Mouse (Mus musculus): ENCODE results near the gene Thap12. TPM values are rescaled to one million over a fixed set of nuclear protein-coding genes. Genes with fewer than 3 reads are reported as not detected.

Thap12 gene
- polyA plus RNA-seq, 1 experiment from 2014 or later, result 55.9 TPM

Other genes with a start within 250 kb of the Thap12 start
- gene Lrrc32, start 213.8 kb upstream of the Thap12 start, polyA plus RNA-seq (2014; fragmentation: Nextera tagmentation; extraction: Ambion mirVana), result 11.3 and 12.4 TPM in 2 replicates
- 42.4 and 46.0 TPM in 2 replicates for gene Emsy, start 46.3 kb upstream of the Thap12 start, polyA plus RNA-seq (2014; fragmentation: Nextera tagmentation; extraction: Ambion mirVana)
- gene Wnt11, start 132.0 kb downstream of the Thap12 start, polyA plus RNA-seq (2014; fragmentation: Nextera tagmentation; extraction: Ambion mirVana), result 7.2 and 8.6 TPM in 2 replicates

Measured in stomach, embryonic 14.5 days (tissue).